Mouse (Mus musculus) liver, adult 2 months (tissue): ENCODE data around the gene Sidt1.

Experiments
- CTCF ChIP-seq: fragments of 200-500 bp; IDR thresholded peaks from 2 replicates; pipeline ENCODE4 v1.5.1; 2011; ENCODE audit warnings: low read depth, low read length, control low read depth
- POLR2A ChIP-seq: fragments of 200-500 bp; IDR thresholded peaks from 2 replicates; pipeline ENCODE4 v1.6.1; 2011; ENCODE audit warnings: low read length, control low read depth; ENCODE audit not compliant: insufficient read depth; ENCODE audit errors: extremely low read depth

DNA sequence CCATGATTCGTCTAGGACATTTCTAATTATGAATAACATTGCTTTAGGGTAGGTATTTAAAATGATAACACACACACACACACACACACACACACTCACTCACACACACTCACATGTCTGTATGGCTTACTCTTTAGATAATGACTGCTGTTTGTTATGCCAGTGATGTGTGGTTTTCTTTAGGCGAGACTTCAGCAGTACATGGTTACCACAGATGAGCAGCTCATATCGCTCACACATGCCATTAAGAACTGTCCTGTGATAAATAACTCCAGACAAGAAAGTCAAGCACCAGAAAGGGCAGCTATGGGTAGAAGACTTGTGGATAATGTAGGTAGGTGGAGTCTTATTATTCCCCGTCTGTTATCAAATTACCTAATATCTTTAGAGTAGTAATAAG is 42.5 kb upstream of the Sidt1 start:
- TF ChIP-seq POLR2A, result no peak
- TF ChIP-seq CTCF, result no peak
